ENCODE assay signal across 8 mouse cellular contexts in the genomic region with DNA sequence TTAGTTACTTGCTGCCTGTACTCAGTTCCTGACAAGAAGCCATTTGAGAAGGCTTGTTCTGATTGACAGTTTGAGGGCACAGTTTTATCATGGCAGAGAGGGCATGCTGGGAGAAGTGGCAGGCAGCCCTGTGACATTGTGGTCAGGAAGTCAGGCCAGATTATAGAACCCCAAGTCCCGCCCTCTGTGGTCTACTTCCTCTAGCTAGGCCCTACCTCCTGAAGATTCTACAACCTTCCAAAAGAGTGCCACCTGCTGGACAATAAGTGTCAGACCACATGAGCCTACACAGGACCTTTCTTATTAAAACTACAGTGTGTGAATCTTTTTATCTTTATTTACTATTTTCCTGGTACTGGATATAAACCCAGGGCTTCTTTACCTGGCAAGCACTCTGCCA. TPM values are rescaled to one million over a fixed set of nuclear protein-coding genes. Genes with fewer than 3 reads are reported as not detected.
A peak's percentile ranks its signal among the peaks of the same experiment; 100 is the strongest.
DNase-seq lines count a peak whose midpoint lies in the region; ATAC-seq and TF ChIP-seq lines count a peak whose summit lies in the region.

No protein-coding gene starts in this region.

- H3K27ac ChIP-seq in ES-Bruce4 (ENCODE audit: insufficient read depth, low read length): no peak overlapping the region
- H3K27ac ChIP-seq in intestine, embryonic 15.5 days: no peak overlapping the region
- no peak overlapping the region for H3K27ac ChIP-seq in liver, postnatal 0 days (ENCODE audit: low read depth)
- no peak overlapping the region for H3K27ac ChIP-seq in stomach, embryonic 15.5 days

- no peak for TF ChIP-seq POLR2A in ES-Bruce4 (IDR thresholded peaks at IDR 0.05; ENCODE audit: insufficient read depth, low read length)

- 72% methylated on average over 1 of the region's 1 CpGs for WGBS in intestine, embryonic 15.5 days
- 33% methylated on average over 1 of the region's 1 CpGs for WGBS in liver, postnatal 0 days (ENCODE audit: insufficient replicate concordance)
- WGBS in stomach, embryonic 15.5 days: 86% methylated on average over 1 of the region's 1 CpGs

- intact Hi-C loops in gastrocnemius, postnatal 36 days (cut with DNase I): loop anchor here (10.0 kb wide), 2 partner anchors 210 to 270 kb away; no protein-coding TSS in a partner anchor

- TF ChIP-seq CTCF in ES-Bruce4 (IDR thresholded peaks at IDR 0.05; ENCODE audit: low read depth, low read length): peak; percentile 19
- peak; percentile 66 for TF ChIP-seq CTCF in liver, postnatal 0 days (IDR thresholded peaks at IDR 0.05; ENCODE audit: low read depth)

- H3K4me3 ChIP-seq in ES-Bruce4 (ENCODE audit: low read depth, low read length): no peak overlapping the region
- H3K4me3 ChIP-seq in intestine, embryonic 15.5 days (replicated peaks): no peak overlapping the region
- H3K4me3 ChIP-seq in liver, postnatal 0 days (ENCODE audit: low read depth, low read length): no peak overlapping the region
- no peak overlapping the region for H3K4me3 ChIP-seq in stomach, embryonic 15.5 days (replicated peaks)

- no peak overlapping the region for H3K4me2 ChIP-seq in intestine, embryonic 15.5 days (replicated peaks)
- H3K4me2 ChIP-seq in liver, postnatal 0 days (ENCODE audit: low read depth, low read length): no peak overlapping the region
- no peak overlapping the region for H3K4me2 ChIP-seq in stomach, embryonic 15.5 days

- no peak overlapping the region for H3K9ac ChIP-seq in ES-Bruce4 (ENCODE audit: low read depth, poor library complexity, severe bottlenecking)
- H3K9ac ChIP-seq in intestine, embryonic 15.5 days: no peak overlapping the region
- no peak overlapping the region for H3K9ac ChIP-seq in liver, postnatal 0 days (replicated peaks)
- no peak overlapping the region for H3K9ac ChIP-seq in stomach, embryonic 15.5 days

- peak; percentile 71; the same call in 1 of the 2 replicates for ATAC-seq in intestine, embryonic 15.5 days
- ATAC-seq in liver, postnatal 0 days: peak; percentile 87
- ATAC-seq in stomach, embryonic 15.5 days (ENCODE audit: insufficient read depth, low FRiP score, low read depth): peak; percentile 58; the same call in 1 of the 2 replicates

- H3K9me3 ChIP-seq in ES-Bruce4 (replicated peaks; ENCODE audit: control insufficient read depth, insufficient read depth, low read length, poor library complexity, severe bottlenecking): no peaks in the 10 kb centered on the region
- no peaks in the 10 kb centered on the region for H3K9me3 ChIP-seq in intestine, embryonic 15.5 days
- no peaks in the 10 kb centered on the region for H3K9me3 ChIP-seq in liver, postnatal 0 days (ENCODE audit: low read length)
- H3K9me3 ChIP-seq in stomach, embryonic 15.5 days: no peaks in the 10 kb centered on the region

- DNase-seq in gastrocnemius, adult 18-20 months (ENCODE audit: low spot score): peak; percentile 54
- DNase-seq in gastrocnemius, postnatal 36 days: no peak
- peak; percentile 3 for DNase-seq in cerebellum, adult 8-10 months
- DNase-seq in liver, postnatal 0 days: peak; percentile 50
- DNase-seq in right cerebral cortex, postnatal 36 days (ENCODE audit: low spot score in 2 of 2): no peak

- no peaks in the 10 kb centered on the region for H3K27me3 ChIP-seq in ES-Bruce4 (ENCODE audit: control insufficient read depth, insufficient read depth, low read length, poor library complexity, severe bottlenecking)
- H3K27me3 ChIP-seq in intestine, embryonic 15.5 days (replicated peaks): no peaks in the 10 kb centered on the region
- no peaks in the 10 kb centered on the region for H3K27me3 ChIP-seq in liver, postnatal 0 days (ENCODE audit: insufficient read depth, low read length)
- no peaks in the 10 kb centered on the region for H3K27me3 ChIP-seq in stomach, embryonic 15.5 days (replicated peaks)

- no peak for TF ChIP-seq EP300 in ES-Bruce4 (IDR thresholded peaks at IDR 0.05; ENCODE audit: insufficient read depth, low read depth, low read length)
- TF ChIP-seq EP300 in liver, postnatal 0 days (IDR thresholded peaks at IDR 0.05; ENCODE audit: low read depth): no peak

- H3K4me1 ChIP-seq in ES-Bruce4 (ENCODE audit: control insufficient read depth, insufficient read depth, low read length): no peaks in the 10 kb centered on the region
- H3K4me1 ChIP-seq in intestine, embryonic 15.5 days (replicated peaks): no peaks in the 10 kb centered on the region
- H3K4me1 ChIP-seq in liver, postnatal 0 days (ENCODE audit: insufficient read depth): no peaks in the 10 kb centered on the region
- no peaks in the 10 kb centered on the region for H3K4me1 ChIP-seq in stomach, embryonic 15.5 days

- H3K36me3 ChIP-seq in ES-Bruce4 (ENCODE audit: control insufficient read depth, insufficient read depth, low read length, poor library complexity, severe bottlenecking): peaks cover 22% of the 10 kb centered on the region
- H3K36me3 ChIP-seq in intestine, embryonic 15.5 days: peaks cover 12% of the 10 kb centered on the region
- H3K36me3 ChIP-seq in liver, postnatal 0 days (replicated peaks; ENCODE audit: insufficient read depth, low read length): peaks cover 5% of the 10 kb centered on the region; the same call in 1 of the 2 replicates
- H3K36me3 ChIP-seq in stomach, embryonic 15.5 days: peaks cover 20% of the 10 kb centered on the region

RNA-seq across cellular contexts. Expression of gene Lrig3, which starts 28.9 kb away (rescaled TPM):
- total RNA-seq in gastrocnemius, adult 18-20 months (2021): 1 to 10 TPM; 2.8 to 3.2 TPM
- 1 to 10 TPM; 2.9 to 6.3 TPM for total RNA-seq in gastrocnemius, postnatal 36 days (2021)
- 25.6 and 27.9 TPM in 2 replicates for polyA plus RNA-seq in ES-Bruce4 (2011; ENCODE audit: insufficient read depth, insufficient read length, low read depth, missing spikeins)
- polyA plus RNA-seq in intestine, embryonic 15.5 days (2015; fragmentation: Nextera tagmentation; extraction: Ambion mirVana): 13.7 and 14.8 TPM in 2 replicates
- polyA plus RNA-seq in liver, postnatal 0 days (2015; fragmentation: Nextera tagmentation; extraction: Ambion mirVana): 0.94 and 1.4 TPM in 2 replicates
- polyA plus RNA-seq in stomach, embryonic 15.5 days (2015; fragmentation: Nextera tagmentation; extraction: Ambion mirVana): 19.4 and 21.5 TPM in 2 replicates

Comparison
In these comparisons a context has a peak if more than half of its experiments do, and no peak if none do; other contexts are left out.
1. DNase-seq: peak in gastrocnemius, adult 18-20 months (single experiment), cerebellum, adult 8-10 months (single experiment) and liver, postnatal 0 days (single experiment); none in gastrocnemius, postnatal 36 days (0 of 2) and right cerebral cortex, postnatal 36 days (0 of 2).
2. Peak in every context shown above with its lines, with median percentiles within 50 percentile points of each other: ATAC-seq.